Comparison of ENCODE assay signal across 18 mouse cellular contexts in the genomic region with DNA sequence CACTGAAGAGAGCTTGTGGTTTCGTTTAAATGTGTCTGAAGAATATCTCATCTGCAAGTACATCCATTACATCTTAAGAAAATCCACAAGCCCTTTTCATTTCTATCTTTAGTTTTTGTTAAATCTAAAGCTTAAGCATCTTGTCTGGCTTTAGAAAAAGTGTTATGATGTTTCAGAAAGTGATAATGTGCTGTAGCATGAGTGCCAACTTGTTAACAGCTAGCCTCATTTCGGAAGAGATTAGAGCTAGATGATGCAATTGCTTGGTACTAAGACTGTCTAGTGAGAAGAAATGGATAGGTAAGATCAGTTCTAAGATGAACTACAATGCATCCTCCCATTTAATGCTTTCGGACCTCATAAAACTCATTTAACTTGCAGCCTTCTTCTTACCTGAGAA.
"Had no signal": no experiment of that assay in that cellular context is flagged by ENCODE, and none has a peak within 500 bp of the region (broad histone marks: within the 10 kb centered on the region; RNA-seq: fewer than 3 reads in every experiment).

No protein-coding gene starts in this region.

- H3K4me2 ChIP-seq: limb, embryonic 12.5 days; liver, embryonic 13.5 days; lung, embryonic 15.5 days; midbrain, embryonic 11.5 days; midbrain, embryonic 15.5 days; neural tube, embryonic 12.5 days; stomach, embryonic 15.5 days had no signal

- H3K27ac ChIP-seq: layer of hippocampus, adult 2 months; limb, embryonic 12.5 days; liver, embryonic 13.5 days; lung, embryonic 15.5 days; macrophage; midbrain, embryonic 15.5 days; neural tube, embryonic 12.5 days; stomach, embryonic 15.5 days had no signal

- H3K9me3 ChIP-seq: limb, embryonic 12.5 days; liver, embryonic 13.5 days; lung, embryonic 15.5 days; megakaryocyte, embryonic 14.5 days; midbrain, embryonic 15.5 days; neural tube, embryonic 12.5 days; stomach, embryonic 15.5 days had no signal

- H3K4me1 ChIP-seq: limb, embryonic 12.5 days; liver, embryonic 13.5 days; lung, embryonic 15.5 days; megakaryocyte, embryonic 14.5 days; midbrain, embryonic 15.5 days; neural tube, embryonic 12.5 days; stomach, embryonic 15.5 days had no signal

- H3K9ac ChIP-seq: limb, embryonic 12.5 days; liver, embryonic 13.5 days; liver, postnatal 0 days; lung, embryonic 15.5 days; midbrain, embryonic 15.5 days; neural tube, embryonic 12.5 days; stomach, embryonic 15.5 days had no signal

- DNase-seq: kidney, adult 18-20 months; kidney, postnatal 10 days; kidney, postnatal 4 days; liver; liver, embryonic 13.5 days; liver, postnatal 0 days; lung, postnatal 14 days; right cerebral cortex, postnatal 14 days; thymus, postnatal 36 days had no signal

- H3K4me3 ChIP-seq: layer of hippocampus, adult 2 months; limb, embryonic 12.5 days; liver, embryonic 13.5 days; lung, embryonic 15.5 days; megakaryocyte, embryonic 14.5 days; midbrain, embryonic 15.5 days; neural tube, embryonic 12.5 days; stomach, embryonic 15.5 days had no signal

- ATAC-seq: liver, postnatal 0 days; midbrain, embryonic 15.5 days had no signal

- H3K36me3 ChIP-seq: limb, embryonic 12.5 days; liver, embryonic 13.5 days; lung, embryonic 15.5 days; midbrain, embryonic 15.5 days; neural tube, embryonic 12.5 days; stomach, embryonic 15.5 days had no signal

- H3K27me3 ChIP-seq: limb, embryonic 12.5 days; liver, embryonic 13.5 days; lung, embryonic 15.5 days; megakaryocyte, embryonic 14.5 days; midbrain, embryonic 15.5 days; neural tube, embryonic 12.5 days; stomach, embryonic 15.5 days had no signal
